Mouse (Mus musculus): ENCODE results near the gene Trappc13. TPM values are rescaled to one million over a fixed set of nuclear protein-coding genes. Genes with fewer than 3 reads are reported as not detected.

Gene Trappc13
- polyA plus RNA-seq, 1 experiment from 2014 or later, result 30.8 TPM

GRCm38 (mm10) chr13:104109288-104109815, 68.9 kb downstream of the Trappc13 start, which contains the start of the genes Nln and Sgtb:
Nln (minus strand) TSS chr13:104109614.
Sgtb (plus strand) TSS chr13:104109741.
- 0% methylated on average over 33 of the region's 44 CpGs for WGBS
- peak; percentile 98 for ATAC-seq

GRCm38 (mm10) chr13:104108651-104109287, 69.5 kb downstream of the Trappc13 start:
- peak; percentile 2 for ATAC-seq
- WGBS, result under 1% methylated on average over 24 of the region's 24 CpGs
- peak; percentile 52 for DNase-seq (ENCODE audit: low spot score)
- H3K9ac ChIP-seq (replicated peaks; ENCODE audit: low read depth), result peak overlapping the region; percentile 58
- no peaks in the 10 kb centered on the region for H3K27me3 ChIP-seq (replicated peaks; ENCODE audit: insufficient read depth, low read length)
- peaks cover 3% of the 10 kb centered on the region; the same call in 1 of the 2 replicates for H3K4me1 ChIP-seq (ENCODE audit: insufficient read depth, low read depth, low read length)
- peak overlapping the region; percentile 99 for H3K4me2 ChIP-seq (replicated peaks; ENCODE audit: low read depth, low read length)
- no peaks in the 10 kb centered on the region for H3K9me3 ChIP-seq (ENCODE audit: low read length)
- H3K27ac ChIP-seq (ENCODE audit: low read length), result peak overlapping the region; percentile 59; the same call in 1 of the 2 replicates
- H3K4me3 ChIP-seq (ENCODE audit: low read depth, low read length), result peak overlapping the region; percentile 77
- no peaks in the 10 kb centered on the region for H3K36me3 ChIP-seq (ENCODE audit: insufficient read depth, low read length)
- no peak for TF ChIP-seq EP300 (IDR thresholded peaks at IDR 0.05)
- TF ChIP-seq CTCF (IDR thresholded peaks at IDR 0.05), result no peak

More at GRCm38 (mm10) chr13:104109288-104109815, 68.9 kb downstream of the Trappc13 start, which contains the start of the genes Nln and Sgtb:
- H3K27ac ChIP-seq (ENCODE audit: low read length), result peak within 1 kb of the TSS; percentile 59; the same call in 1 of the 2 replicates
- H3K4me2 ChIP-seq (replicated peaks; ENCODE audit: low read depth, low read length), result peak within 1 kb of the TSS; percentile 99
- peaks cover 3% of the 10 kb centered on the region; the same call in 1 of the 2 replicates for H3K4me1 ChIP-seq (ENCODE audit: insufficient read depth, low read depth, low read length)
- peak within 1 kb of the TSS; percentile 59 for H3K9ac ChIP-seq (replicated peaks; ENCODE audit: low read depth)
- no peaks in the 10 kb centered on the region for H3K27me3 ChIP-seq (replicated peaks; ENCODE audit: insufficient read depth, low read length)
- H3K4me3 ChIP-seq (ENCODE audit: low read depth, low read length), result peak within 1 kb of the TSS; percentile 77
- DNase-seq (ENCODE audit: low spot score), result peak; percentile 95
- no peak for TF ChIP-seq EP300 (IDR thresholded peaks at IDR 0.05)
- TF ChIP-seq CTCF (IDR thresholded peaks at IDR 0.05), result no peak
- no peaks in the 10 kb centered on the region for H3K9me3 ChIP-seq (ENCODE audit: low read length)
- H3K36me3 ChIP-seq (ENCODE audit: insufficient read depth, low read length), result no peaks in the 10 kb centered on the region

- no peak for TF ChIP-seq CTCF (IDR thresholded peaks at IDR 0.05)
- TF ChIP-seq EP300 (IDR thresholded peaks at IDR 0.05), result no peak
- Histone ChIP-seq H3K27ac (ENCODE audit: low read length) (no peak overlapping the region), H3K9ac (replicated peaks; ENCODE audit: low read depth) (no peak overlapping the region), H3K4me3 (ENCODE audit: low read depth, low read length) (no peak overlapping the region), H3K4me1 (ENCODE audit: insufficient read depth, low read depth, low read length) (no peaks in the 10 kb centered on the region), H3K9me3 (ENCODE audit: low read length) (no peaks in the 10 kb centered on the region), H3K27me3 (replicated peaks; ENCODE audit: insufficient read depth, low read length) (no peaks in the 10 kb centered on the region), H3K36me3 (ENCODE audit: insufficient read depth, low read length) (no peaks in the 10 kb centered on the region), H3K4me2 (replicated peaks; ENCODE audit: low read depth, low read length) (no peak overlapping the region)
- 86% methylated on average over 5 of the region's 5 CpGs for WGBS
- ATAC-seq, result no peak
- no peak for DNase-seq (ENCODE audit: low spot score)
Observed at GRCm38 (mm10) chr13:104101606-104102235, 76.5 kb downstream of the Trappc13 start.

GRCm38 (mm10) chr13:104100416-104100815, 77.9 kb downstream of the Trappc13 start:
- H3K4me3 ChIP-seq (ENCODE audit: low read depth, low read length), result no peak overlapping the region
- no peaks in the 10 kb centered on the region for H3K36me3 ChIP-seq (ENCODE audit: insufficient read depth, low read length)
- H3K9me3 ChIP-seq (ENCODE audit: low read length), result no peaks in the 10 kb centered on the region
- no peak overlapping the region for H3K9ac ChIP-seq (replicated peaks; ENCODE audit: low read depth)
- H3K4me2 ChIP-seq (replicated peaks; ENCODE audit: low read depth, low read length), result no peak overlapping the region
- H3K27me3 ChIP-seq (replicated peaks; ENCODE audit: insufficient read depth, low read length), result no peaks in the 10 kb centered on the region
- no peaks in the 10 kb centered on the region for H3K4me1 ChIP-seq (ENCODE audit: insufficient read depth, low read depth, low read length)
- no peak overlapping the region for H3K27ac ChIP-seq (ENCODE audit: low read length)
- 87% methylated on average over 4 of the region's 4 CpGs for WGBS
- DNase-seq (ENCODE audit: low spot score) (no peak), ATAC-seq (no peak)
- no peak for TF ChIP-seq CTCF (IDR thresholded peaks at IDR 0.05)
- TF ChIP-seq EP300 (IDR thresholded peaks at IDR 0.05), result no peak

GRCm38 (mm10) chr13:104097190-104097589, 81.1 kb downstream of the Trappc13 start:
- ATAC-seq (peak; percentile 28; the same call in 1 of the 2 replicates), DNase-seq (ENCODE audit: low spot score) (peak; percentile 49)
- H3K4me2 ChIP-seq (replicated peaks; ENCODE audit: low read depth, low read length), result no peak overlapping the region
- H3K9me3 ChIP-seq (ENCODE audit: low read length), result no peaks in the 10 kb centered on the region
- TF ChIP-seq CTCF (IDR thresholded peaks at IDR 0.05) (no peak), EP300 (IDR thresholded peaks at IDR 0.05) (no peak)
- H3K36me3 ChIP-seq (ENCODE audit: insufficient read depth, low read length), result no peaks in the 10 kb centered on the region
- H3K27me3 ChIP-seq (replicated peaks; ENCODE audit: insufficient read depth, low read length), result no peaks in the 10 kb centered on the region
- H3K9ac ChIP-seq (replicated peaks; ENCODE audit: low read depth), result no peak overlapping the region
- no peaks in the 10 kb centered on the region for H3K4me1 ChIP-seq (ENCODE audit: insufficient read depth, low read depth, low read length)
- no peak overlapping the region for H3K4me3 ChIP-seq (ENCODE audit: low read depth, low read length)
- H3K27ac ChIP-seq (ENCODE audit: low read length), result no peak overlapping the region
- 49% methylated on average over 7 of the region's 7 CpGs for WGBS

GRCm38 (mm10) chr13:104095955-104096354, 82.3 kb downstream of the Trappc13 start:
- DNase-seq (ENCODE audit: low spot score) (peak; percentile 62), ATAC-seq (peak; percentile 61)
- TF ChIP-seq CTCF (IDR thresholded peaks at IDR 0.05) (no peak), EP300 (IDR thresholded peaks at IDR 0.05) (peak; percentile 26; the same call in 1 of the 2 replicates)
- WGBS, result 50% methylated on average over 7 of the region's 7 CpGs
- Histone ChIP-seq H3K4me1 (ENCODE audit: insufficient read depth, low read depth, low read length) (no peaks in the 10 kb centered on the region), H3K27ac (ENCODE audit: low read length) (peak overlapping the region; percentile 6), H3K36me3 (ENCODE audit: insufficient read depth, low read length) (no peaks in the 10 kb centered on the region), H3K9me3 (ENCODE audit: low read length) (no peaks in the 10 kb centered on the region), H3K4me2 (replicated peaks; ENCODE audit: low read depth, low read length) (no peak overlapping the region), H3K9ac (replicated peaks; ENCODE audit: low read depth) (no peak overlapping the region), H3K27me3 (replicated peaks; ENCODE audit: insufficient read depth, low read length) (no peaks in the 10 kb centered on the region), H3K4me3 (ENCODE audit: low read depth, low read length) (no peak overlapping the region)

All from lung, postnatal 0 days (tissue).